Comparison of ENCODE assay signal across 8 mouse cellular contexts in the genomic region with DNA sequence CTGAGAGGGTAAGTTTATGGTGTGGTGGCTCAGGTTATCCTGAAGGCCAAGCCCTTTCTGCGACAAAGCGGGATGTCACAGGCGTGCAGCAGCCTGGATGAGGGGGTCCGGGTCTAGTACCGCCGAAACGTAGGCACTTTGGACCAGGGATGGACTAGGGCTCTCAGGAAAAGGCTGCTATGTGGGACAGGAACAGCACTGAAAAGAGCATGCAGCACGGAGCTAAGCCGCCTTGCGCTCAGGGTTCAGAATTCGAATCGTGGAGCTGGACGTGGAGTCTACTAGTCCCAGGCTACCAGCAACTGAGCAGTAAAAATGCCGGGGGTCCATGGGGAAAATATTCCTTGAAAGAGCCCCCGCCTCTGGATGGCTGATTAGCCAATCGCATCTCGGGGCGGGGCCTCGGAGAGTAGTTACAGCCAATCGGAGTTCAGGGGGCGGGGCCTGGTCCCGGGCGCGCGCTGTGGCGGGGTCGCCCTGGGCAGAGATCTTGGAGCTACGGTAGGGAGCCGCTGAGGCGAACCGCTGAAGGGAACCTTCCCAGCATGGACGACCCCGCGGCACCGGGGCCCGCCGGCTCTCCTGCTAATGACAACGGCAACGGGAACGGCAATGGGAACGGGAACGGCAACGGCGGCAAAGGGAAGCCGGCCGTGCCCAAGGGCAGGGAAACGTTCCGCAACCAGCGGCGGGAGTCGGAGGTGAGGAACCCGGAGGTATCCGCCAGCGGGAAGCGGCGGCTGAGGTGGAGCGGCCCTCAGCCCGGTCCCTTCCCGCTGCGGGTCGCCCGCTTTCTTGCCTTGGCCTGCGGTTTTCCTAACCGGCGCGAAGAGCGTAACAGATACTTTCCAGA. TPM values are rescaled to one million over a fixed set of nuclear protein-coding genes. Genes with fewer than 3 reads are reported as not detected.
DNase-seq lines count a peak whose midpoint lies in the region; ATAC-seq and TF ChIP-seq lines count a peak whose summit lies in the region.

A gene (plus strand): TSS at position 483 of the 853 bp plus-strand sequence.

- ATAC-seq in CD4-positive, CD25-positive, alpha-beta regulatory T cell, adult 4 months, result peak; percentile 90
- ATAC-seq in erythroid progenitor cell, adult 5-6 weeks (replicated peaks; ENCODE audit: low FRiP score, poor library complexity, severe bottlenecking), result peak; percentile 99
- ATAC-seq in heart, embryonic 13.5 days (ENCODE audit: extremely low read depth, insufficient number of reproducible peaks, low FRiP score, low TSS enrichment), result peak; percentile 92
- ATAC-seq in kidney, postnatal 0 days (replicated peaks; ENCODE audit: low FRiP score, low read depth), result peak; percentile 97
- peak; percentile 80 for ATAC-seq in monocyte, adult 5-6 weeks (replicated peaks; ENCODE audit: insufficient number of reproducible peaks, low FRiP score, low TSS enrichment, poor library complexity, severe bottlenecking)

- DNase-seq in kidney, postnatal 0 days (ENCODE audit: low spot score), result peak; percentile 96
- peak; percentile 47 for DNase-seq in liver, adult 2 months (ENCODE audit: extremely low read depth, low read depth, low spot score)
- peak; percentile 77 to 84 for DNase-seq in spleen, postnatal 36 days (ENCODE audit: low spot score in 2 of 2)

- TF ChIP-seq POLR2A in liver, adult 2 months (IDR thresholded peaks at IDR 0.05; ENCODE audit: extremely low read depth, insufficient read depth, low read length), result 0 out of 2 replicates have a peak, but pooled peaks have one; percentile 20

- no peaks in the 10 kb centered on the region for H3K79me2 ChIP-seq in liver, adult 2 months (ENCODE audit: control insufficient read depth, insufficient read depth, low read length)

- peak within 1 kb of the TSS; percentile 93 for H3K4me2 ChIP-seq in heart, embryonic 13.5 days
- peak within 1 kb of the TSS; percentile 87 for H3K4me2 ChIP-seq in kidney, postnatal 0 days (ENCODE audit: low read length)

- peaks cover 12% of the 10 kb centered on the region for H3K36me3 ChIP-seq in heart, embryonic 13.5 days
- H3K36me3 ChIP-seq in kidney, postnatal 0 days (ENCODE audit: insufficient read depth, low read length), result no peaks in the 10 kb centered on the region
- no peaks in the 10 kb centered on the region for H3K36me3 ChIP-seq in liver, adult 2 months (ENCODE audit: control insufficient read depth, insufficient read depth, low read length)

- peak within 1 kb of the TSS; percentile 75 for H3K4me3 ChIP-seq in brown adipose tissue, adult 24 weeks (ENCODE audit: insufficient read depth, low read depth, low read length)
- peak within 1 kb of the TSS; percentile 91 for H3K4me3 ChIP-seq in heart, embryonic 13.5 days
- peak within 1 kb of the TSS; percentile 65 for H3K4me3 ChIP-seq in kidney, postnatal 0 days (replicated peaks; ENCODE audit: low read depth, low read length)
- H3K4me3 ChIP-seq in liver, adult 2 months (ENCODE audit: insufficient read depth, low read depth, low read length), result peak within 1 kb of the TSS; percentile 89

- WGBS in heart, embryonic 13.5 days, result under 1% methylated on average over 67 of the region's 67 CpGs
- 1% methylated on average over 67 of the region's 67 CpGs for WGBS in kidney, postnatal 0 days
- under 1% methylated on average over 67 of the region's 67 CpGs for WGBS in liver, adult 2 months

- H3K4me1 ChIP-seq in brown adipose tissue, adult 24 weeks (ENCODE audit: control insufficient read depth, insufficient read depth, insufficient read length, low read length), result peaks cover 3% of the 10 kb centered on the region
- H3K4me1 ChIP-seq in heart, embryonic 13.5 days, result peaks cover 22% of the 10 kb centered on the region
- H3K4me1 ChIP-seq in kidney, postnatal 0 days (replicated peaks; ENCODE audit: insufficient read depth, low read length), result no peaks in the 10 kb centered on the region
- peaks cover 4% of the 10 kb centered on the region for H3K4me1 ChIP-seq in liver, adult 2 months (ENCODE audit: control insufficient read depth, insufficient read depth, low read length)

- H3K9ac ChIP-seq in heart, embryonic 13.5 days, result peak within 1 kb of the TSS; percentile 93
- peak within 1 kb of the TSS; percentile 47 for H3K9ac ChIP-seq in kidney, postnatal 0 days (ENCODE audit: low read depth, low read length)
- H3K9ac ChIP-seq in liver, adult 2 months (ENCODE audit: low read depth, low read length), result peak within 1 kb of the TSS; percentile 72

- no peaks in the 10 kb centered on the region for H3K9me3 ChIP-seq in heart, embryonic 13.5 days
- H3K9me3 ChIP-seq in kidney, postnatal 0 days (replicated peaks; ENCODE audit: low read length), result no peaks in the 10 kb centered on the region

- peaks cover 25% of the 10 kb centered on the region for H3K27me3 ChIP-seq in heart, embryonic 13.5 days (replicated peaks)
- H3K27me3 ChIP-seq in kidney, postnatal 0 days (ENCODE audit: insufficient read depth, low read length), result no peaks in the 10 kb centered on the region; the same call in 1 of the 2 replicates
- H3K27me3 ChIP-seq in liver, adult 2 months (ENCODE audit: control insufficient read depth, insufficient read depth, low read length), result no peaks in the 10 kb centered on the region

- no peak for TF ChIP-seq CTCF in kidney, postnatal 0 days (IDR thresholded peaks at IDR 0.05; ENCODE audit: low read depth)
- TF ChIP-seq CTCF in liver, adult 2 months (IDR thresholded peaks at IDR 0.05; ENCODE audit: low read depth, low read length), result no peak

- H3K27ac ChIP-seq in brown adipose tissue, adult 24 weeks (replicated peaks; ENCODE audit: low read depth, low read length), result no peak within 1 kb of the TSS
- H3K27ac ChIP-seq in heart, embryonic 13.5 days (replicated peaks), result peak within 1 kb of the TSS; percentile 82
- H3K27ac ChIP-seq in kidney, postnatal 0 days, result no peak within 1 kb of the TSS
- H3K27ac ChIP-seq in liver, adult 2 months (replicated peaks; ENCODE audit: insufficient read depth, low read depth, low read length), result no peak within 1 kb of the TSS

RNA-seq across cellular contexts. Expression of the gene that starts here (rescaled TPM):
- under 1 TPM; 0.11 to 0.27 TPM for polyA plus RNA-seq in CD4-positive, CD25-positive, alpha-beta regulatory T cell, adult 4 months (2017; shearing (Covaris generic))
- polyA plus RNA-seq in brown adipose tissue, adult 24 weeks (2012; ENCODE audit: insufficient read depth, insufficient read length, missing spikeins), result 1.7 and 2.1 TPM in 2 replicates
- total RNA-seq in erythroid progenitor cell, adult 5-6 weeks (2015; ENCODE audit: low replicate concordance), result 4.6 and 5.4 TPM in 2 replicates
- total RNA-seq in erythroid progenitor cell, adult 5-6 weeks (2017; ENCODE audit: low replicate concordance), result 7.1 and 10.4 TPM in 2 replicates
- polyA plus RNA-seq in heart, embryonic 13.5 days (2015; fragmentation: Nextera tagmentation; extraction: Ambion mirVana), result 37.4 and 39.3 TPM in 2 replicates
- polyA plus RNA-seq in kidney, postnatal 0 days (2015; fragmentation: Nextera tagmentation; extraction: Ambion mirVana), result 0.79 and 0.92 TPM in 2 replicates
- total RNA-seq in liver, adult 2 months (2014; rRNA removed), result 0.13 and 0.18 TPM in 2 replicates
- 0.02 and 0.04 TPM in 2 replicates for polyA plus RNA-seq in liver, adult 2 months (2012; rRNA removed)
- 0.87 to 1.0 TPM in 2 of 3 replicates, not detected in the other for total RNA-seq in monocyte, adult 5-6 weeks (2017)

Comparison
In these comparisons a context has a peak if more than half of its experiments do, and no peak if none do; other contexts are left out.
1. RNA of the gene that starts here (polyA plus RNA-seq): 37.4 to 39.3 TPM in heart, embryonic 13.5 days; 1.7 to 2.1 TPM in brown adipose tissue, adult 24 weeks, 0.79 to 0.92 TPM in kidney, postnatal 0 days, 0.11 to 0.27 TPM in CD4-positive, CD25-positive, alpha-beta regulatory T cell, adult 4 months and 0.02 to 0.04 TPM in liver, adult 2 months; every median in the first group is over 10 times any median in the second.
2. Peak in ATAC-seq in CD4-positive, CD25-positive, alpha-beta regulatory T cell, adult 4 months; RNA of the gene not detected or under 1 TPM.
3. Peak in DNase-seq, ATAC-seq, H3K4me3 ChIP-seq, H3K9ac ChIP-seq and H3K4me2 ChIP-seq in kidney, postnatal 0 days; RNA of the gene not detected or under 1 TPM.
4. Peak in DNase-seq, H3K4me3 ChIP-seq and H3K9ac ChIP-seq in liver, adult 2 months; RNA of the gene not detected or under 1 TPM.
5. Peak in every context shown above with its lines, with median percentiles within 50 percentile points of each other: ATAC-seq, H3K4me3 ChIP-seq, H3K9ac ChIP-seq and DNase-seq.